Mouse (Mus musculus) spleen, postnatal 10 days (tissue): ENCODE results near the gene Rsrc1.
"Not testable (repeated sequence)": the region's sequence is repeated elsewhere in the genome, so short reads cannot be mapped to it uniquely, and the experiment has no call there.

Source experiments
- DNase-seq, 2 experiments: peaks; one replicate each; pipeline ENCODE4 v3.0.0; 2021 to 2022; ENCODE audit warnings: low spot score in 2 of 2

The Rsrc1 gene

DNA sequence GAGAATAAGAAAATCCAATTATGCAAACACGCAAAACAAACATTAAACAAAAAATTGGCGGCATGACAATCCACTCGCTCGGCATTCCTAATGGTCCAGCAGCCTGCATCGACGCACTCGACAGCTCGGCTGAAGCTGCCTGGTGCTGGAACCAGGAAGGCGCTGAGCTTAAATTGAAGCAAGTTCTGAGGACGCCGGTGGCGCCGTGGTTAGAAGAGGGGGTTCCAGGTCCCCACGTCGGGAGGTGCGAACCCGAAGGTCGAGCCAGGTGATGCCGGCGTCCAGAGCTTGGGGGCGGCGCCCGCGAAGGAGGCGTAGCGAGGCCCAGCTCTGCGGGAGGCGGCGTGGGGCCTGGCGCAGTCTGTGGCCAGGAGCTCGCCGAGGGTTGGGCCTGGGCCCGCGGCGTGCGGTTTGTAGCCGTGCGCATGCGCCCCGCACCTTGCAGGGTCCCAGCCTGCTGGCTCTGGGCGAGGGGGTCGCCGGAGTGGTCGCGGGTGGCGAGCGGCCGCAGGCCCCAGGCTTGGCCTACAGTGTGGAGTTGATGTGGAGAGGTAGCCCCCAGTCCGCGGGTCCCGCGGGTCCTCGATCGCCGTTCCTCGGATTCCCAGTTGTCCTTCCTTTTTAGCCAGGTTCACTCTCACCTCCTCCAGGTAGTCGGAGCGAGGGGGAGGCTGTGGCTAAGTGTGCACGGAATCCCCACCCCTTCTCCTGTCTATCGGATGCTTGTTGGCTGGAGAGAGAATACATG lies 4.5 kb downstream of the Rsrc1 start:
- DNase-seq: peak; percentile 58 to 79

DNA sequence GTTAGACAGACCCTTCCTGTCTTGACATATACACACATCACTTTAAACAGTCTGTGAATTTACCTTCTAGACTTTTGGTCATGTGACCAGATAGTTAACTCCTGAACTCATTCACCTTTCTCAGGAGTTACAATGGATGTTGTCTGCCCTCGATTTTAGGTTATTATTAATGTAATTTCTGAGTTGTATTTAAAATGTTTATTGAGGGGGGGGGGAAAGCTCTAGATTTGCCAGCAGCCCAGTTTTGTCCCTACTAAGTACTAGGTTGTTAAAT lies 5.0 kb downstream of the Rsrc1 start:
- no peak for DNase-seq

DNA sequence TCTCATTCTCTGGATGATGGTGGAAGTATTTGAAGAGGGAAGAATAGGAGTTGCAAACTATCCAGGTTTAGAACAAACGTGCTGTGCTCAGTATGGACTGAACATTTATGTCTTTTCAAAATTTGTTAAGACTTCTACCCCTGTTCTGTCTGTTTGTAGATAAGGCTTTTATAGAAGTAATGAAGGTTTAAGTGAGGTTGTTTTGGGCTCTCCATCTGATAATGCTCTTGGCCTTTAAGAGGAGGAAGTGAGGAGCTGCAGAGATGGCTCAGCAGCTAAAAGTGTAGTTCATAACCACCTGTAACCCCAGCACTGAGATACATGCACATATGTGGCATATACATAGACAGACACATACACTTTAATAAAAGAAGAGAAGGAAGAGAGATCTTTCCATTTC lies 15.6 kb downstream of the Rsrc1 start:
- no peak for DNase-seq

DNA sequence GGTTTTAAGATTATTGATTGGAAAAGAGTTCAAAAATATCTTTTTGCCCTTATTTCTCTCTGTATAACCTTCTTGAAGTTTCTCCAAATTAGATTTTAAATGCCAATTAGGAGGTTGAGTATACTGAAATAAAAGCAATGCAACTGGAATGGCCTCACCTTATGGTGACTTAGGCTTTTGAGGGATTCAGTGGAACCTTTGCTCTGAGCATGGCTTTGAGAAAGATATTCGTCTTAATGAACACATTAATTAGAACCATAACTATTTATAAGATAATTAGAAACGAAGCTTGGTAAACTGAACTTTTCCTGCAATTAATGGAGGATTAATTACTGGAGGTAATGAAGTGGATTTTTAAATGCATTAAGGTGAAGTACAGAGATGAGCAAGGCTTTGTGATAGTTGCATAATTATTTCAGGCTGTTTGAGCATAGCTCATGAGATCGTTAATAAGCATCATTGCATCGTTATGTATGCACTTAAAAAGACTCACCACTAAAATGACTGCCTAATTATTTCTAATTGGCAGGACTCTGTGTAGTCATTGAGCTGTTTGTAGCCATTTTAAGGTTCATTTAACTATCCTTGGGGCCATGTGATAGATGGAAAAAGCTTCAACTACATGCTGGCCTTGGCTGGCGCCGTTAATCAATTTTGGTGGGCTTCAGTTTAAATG lies 55.3 kb downstream of the Rsrc1 start:
- no peak for DNase-seq

- no peak for DNase-seq
Observed at GRCm38 (mm10) chr3:67059755-67060154, 78.6 kb downstream of the Rsrc1 start.

GRCm38 (mm10) chr3:67070575-67071488 lies 89.6 kb downstream of the Rsrc1 start:
- DNase-seq: no peak

DNA sequence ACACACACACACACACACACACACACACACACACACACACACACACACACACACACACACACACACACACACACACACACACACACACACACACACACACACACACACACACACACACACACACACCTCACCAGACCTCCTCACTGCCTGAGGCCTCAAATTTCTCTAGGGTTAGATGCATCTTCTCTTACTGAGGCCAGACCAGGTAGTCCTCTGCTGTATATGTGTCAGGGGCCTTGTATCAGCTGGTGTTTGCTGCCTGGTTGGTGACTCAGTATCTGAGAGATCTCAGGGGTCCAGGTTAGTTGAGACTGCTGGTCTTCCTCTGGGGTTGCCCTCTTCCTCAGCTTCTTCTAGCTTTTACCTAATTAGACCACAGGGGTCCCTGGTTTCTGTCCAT lies 92.5 kb downstream of the Rsrc1 start:
- not testable (repeated sequence) for DNase-seq

- no peak for DNase-seq
Observed at GRCm38 (mm10) chr3:67075484-67075883, 94.3 kb downstream of the Rsrc1 start.

GRCm38 (mm10) chr3:67084742-67085141 lies 103.6 kb downstream of the Rsrc1 start:
- no peak for DNase-seq

GRCm38 (mm10) chr3:67108428-67108827 lies 127.2 kb downstream of the Rsrc1 start:
- DNase-seq: no peak

GRCm38 (mm10) chr3:67116317-67116716 lies 135.1 kb downstream of the Rsrc1 start:
- DNase-seq: no peak

DNA sequence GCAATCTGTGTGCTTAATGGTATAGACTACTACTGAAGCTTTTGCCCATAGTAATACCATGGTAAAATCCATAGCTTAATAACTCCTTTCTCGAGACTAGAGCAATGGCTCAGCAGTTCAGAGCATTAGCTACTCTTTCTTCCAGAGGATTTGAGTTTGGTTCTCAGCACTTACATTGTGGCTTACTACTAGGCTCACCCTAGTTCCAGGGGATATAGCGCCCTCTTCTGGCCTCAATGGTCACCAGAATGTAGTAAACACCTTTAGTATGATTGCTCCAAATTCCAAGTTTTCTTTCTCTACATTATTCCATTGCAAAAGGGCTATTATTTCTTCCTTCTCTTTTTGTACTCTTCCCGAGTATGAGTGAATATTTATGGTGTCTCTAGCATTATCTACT lies 151.3 kb downstream of the Rsrc1 start:
- no peak for DNase-seq

GRCm38 (mm10) chr3:67135749-67136375 lies 154.7 kb downstream of the Rsrc1 start:
- no peak for DNase-seq

DNA sequence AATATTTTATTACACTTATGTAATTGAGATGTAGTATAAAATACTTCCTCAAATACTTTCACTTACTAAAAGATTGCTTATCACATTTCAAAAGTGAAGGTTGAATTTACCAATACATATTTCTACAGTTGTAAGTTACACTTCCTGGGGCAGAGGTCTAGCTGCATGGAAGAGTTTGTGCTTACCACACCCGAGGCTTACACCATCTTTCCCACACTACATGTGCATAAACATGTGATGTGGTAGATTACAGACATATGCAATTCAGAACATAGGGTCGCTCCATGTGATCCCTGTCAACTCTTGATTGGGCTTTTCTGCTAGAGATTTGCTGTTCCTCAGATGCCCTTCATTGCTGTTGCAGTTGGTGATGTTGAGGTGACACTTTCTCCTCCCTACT lies 163.8 kb downstream of the Rsrc1 start:
- no peak for DNase-seq

- no peak for DNase-seq
Observed at GRCm38 (mm10) chr3:67146280-67146679, 165.1 kb downstream of the Rsrc1 start.

GRCm38 (mm10) chr3:67147246-67147645 lies 166.1 kb downstream of the Rsrc1 start:
- DNase-seq: no peak

GRCm38 (mm10) chr3:67197179-67197578 lies 216.0 kb downstream of the Rsrc1 start:
- no peak for DNase-seq

- no peak for DNase-seq
Observed at GRCm38 (mm10) chr3:67213047-67213457, 231.9 kb downstream of the Rsrc1 start.

- DNase-seq: no peak
Observed at GRCm38 (mm10) chr3:67232617-67233241, 251.5 kb downstream of the Rsrc1 start.

GRCm38 (mm10) chr3:67242451-67242850 lies 261.3 kb downstream of the Rsrc1 start:
- not testable (repeated sequence) for DNase-seq

GRCm38 (mm10) chr3:67267448-67267847 lies 286.3 kb downstream of the Rsrc1 start:
- DNase-seq: no peak

- DNase-seq: no peak
Observed at GRCm38 (mm10) chr3:67279781-67280180, 298.6 kb downstream of the Rsrc1 start.
